Mouse (Mus musculus) testis, adult 2 months (tissue): Measurements from ENCODE around the gene Abhd2.

Experiments
- CTCF ChIP-seq: fragments of 200-500 bp; IDR thresholded peaks from 2 replicates; pipeline ENCODE4 v1.5.1; 2012; ENCODE audit warnings: low read depth, mild to moderate bottlenecking, inconsistent platforms, low read length, moderate library complexity; ENCODE audit not compliant: control insufficient read depth, insufficient read depth, insufficient replicate concordance
- POLR2A ChIP-seq: fragments of 200-500 bp; IDR thresholded peaks from 2 replicates; pipeline ENCODE4 v1.6.1; 2012; ENCODE audit warnings: low read depth, mild to moderate bottlenecking, inconsistent platforms, low read length, moderate library complexity; ENCODE audit not compliant: control insufficient read depth

DNA sequence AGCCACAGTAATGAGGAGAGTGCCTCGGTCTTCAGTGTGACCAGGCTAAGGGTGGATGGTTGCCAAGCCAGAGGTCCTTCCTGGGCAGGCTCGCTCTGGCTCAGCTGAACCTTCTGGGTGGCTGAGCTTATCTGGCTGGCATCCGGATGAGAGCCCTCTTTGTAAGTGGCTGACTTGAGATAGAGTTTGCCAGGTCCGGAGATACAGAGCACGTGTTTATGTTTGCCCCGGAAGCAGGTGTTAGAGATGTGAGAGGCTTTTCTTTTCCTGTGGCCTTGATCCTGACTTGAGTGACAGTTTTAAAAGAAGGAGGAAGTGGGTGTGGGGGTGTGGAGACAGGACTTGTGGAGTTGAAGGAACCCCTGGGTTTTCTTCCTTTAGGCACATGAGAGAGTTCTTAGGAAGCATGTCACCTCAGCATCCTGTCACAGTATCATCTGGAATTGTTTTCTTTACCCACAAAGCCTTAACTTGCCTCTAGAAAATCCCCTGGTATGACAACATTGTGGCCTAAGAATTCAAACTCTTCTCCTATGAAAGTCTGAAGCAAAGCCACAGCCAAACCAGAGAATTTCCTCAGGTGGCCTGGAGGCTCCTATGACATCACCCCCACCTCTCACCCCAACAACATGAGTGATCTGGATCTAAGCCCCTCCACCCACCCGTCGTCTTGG, 90.5 kb downstream of the Abhd2 start:
- TF ChIP-seq POLR2A (no peak), CTCF (no peak)
